Mouse (Mus musculus) megakaryocyte, embryonic 14.5 days (primary cell): ENCODE measurements at regions not wholly inside any gene's neighbourhood (a gene's known extent, or its start where the extent isn't known, plus 50 kb on each side); places are given as distances from the start of the nearest gene placed in this dataset.

Experiments used
- FLI1 ChIP-seq: IDR thresholded peaks from 2 replicates; pipeline ENCODE4 v1.6.1; 2012; ENCODE audit warnings: low read length, inconsistent platforms, mixed read lengths
- GATA1 ChIP-seq: IDR thresholded peaks from 3 replicates; pipeline ENCODE4 v1.6.1; 2012; ENCODE audit warnings: mixed read lengths, low read length, inconsistent platforms, borderline replicate concordance

GRCm38 (mm10) chr1:23168504-23168903 lies 66.5 kb upstream of the 4933415F23Rik start:
- TF ChIP-seq FLI1 (no peak), GATA1 (no peak)
